Mouse (Mus musculus) small intestine, adult 2 months (tissue): ENCODE measurements around the gene H2-Ab1.

ENCODE experiments used
- CTCF ChIP-seq: fragments of 200-500 bp; IDR thresholded peaks from 2 replicates; pipeline ENCODE4 v1.5.1; 2012; ENCODE audit warnings: low read depth, mild to moderate bottlenecking, control low read depth, inconsistent platforms, low read length, moderate library complexity, mixed read lengths; ENCODE audit not compliant: insufficient replicate concordance, insufficient read length; ENCODE audit errors: extremely low read depth
- POLR2A ChIP-seq: fragments of 200-500 bp; IDR thresholded peaks from 2 replicates; pipeline ENCODE4 v1.6.1; 2012; ENCODE audit warnings: low read depth, mild to moderate bottlenecking, control low read depth, inconsistent platforms, low read length, moderate library complexity

DNA sequence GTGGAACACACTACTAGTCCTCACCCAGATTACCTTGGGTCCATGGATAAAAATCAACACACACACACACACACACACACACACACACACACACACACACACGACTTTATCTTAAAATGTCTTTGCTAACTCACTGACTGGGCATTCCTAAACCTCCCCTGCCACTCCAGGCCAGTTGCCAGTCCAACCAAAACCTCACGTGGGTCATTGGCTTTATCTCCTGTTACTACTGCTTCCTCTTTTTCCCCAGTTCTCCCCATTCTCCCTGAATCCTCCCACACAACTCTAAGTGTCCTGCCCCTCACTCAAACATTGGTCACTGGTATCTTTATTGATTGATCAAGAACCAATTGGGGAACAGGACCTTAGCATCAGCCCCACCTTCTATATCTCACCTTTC lies 59.8 kb downstream of the H2-Ab1 start:
- TF ChIP-seq CTCF (no peak), POLR2A (no peak)
